Mouse (Mus musculus) mesoderm, embryonic 11.5 days (tissue): ENCODE data around the gene Rpl32.
A peak's percentile ranks its signal among the peaks of the same experiment; 100 is the strongest.

Source experiments
- DNase-seq: peaks from one replicate; pipeline ENCODE4 v3.0.0-alpha.2; 2012; ENCODE audit warnings: low read depth, low spot score

Rpl32 gene

DNA sequence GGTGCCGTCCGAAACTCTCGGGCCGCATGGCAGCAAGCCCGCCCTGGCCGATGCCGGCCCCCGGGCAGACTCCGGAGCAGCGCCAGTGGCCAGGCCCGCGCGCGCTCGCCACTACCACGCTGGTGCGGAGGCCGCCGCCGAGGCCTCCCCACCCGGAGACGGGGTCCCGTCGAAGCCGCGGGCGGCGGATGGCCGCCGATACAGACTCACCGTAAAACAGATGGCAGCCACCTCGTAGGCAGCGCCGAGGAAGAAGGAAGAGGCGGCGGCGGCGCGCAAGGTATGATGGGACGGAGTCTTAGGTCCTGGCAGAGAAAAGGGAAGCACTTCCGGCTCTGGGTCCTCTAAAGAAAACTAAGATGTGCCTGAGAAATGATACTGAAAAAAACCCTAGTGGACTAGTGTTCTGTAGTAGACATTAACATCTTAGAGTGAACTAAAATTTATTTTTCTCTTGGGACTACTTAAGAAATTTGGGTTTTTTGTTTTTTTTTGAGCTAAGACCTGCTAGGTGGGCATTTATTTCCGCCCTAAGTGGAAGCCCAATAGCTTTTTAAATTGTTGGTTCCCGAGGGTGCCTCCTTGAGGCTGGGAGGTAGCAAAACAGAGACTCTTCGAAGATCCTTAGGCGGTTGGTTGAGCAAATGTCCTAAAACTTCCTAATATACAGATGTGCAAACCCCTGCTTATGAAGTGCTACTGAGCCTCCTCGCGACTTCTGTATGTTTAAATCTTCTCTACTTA is at the start of gene Rpl32:
Gene Rpl32 (minus strand): TSS at position 260 of the 744 bp plus-strand sequence.
- peak; percentile 87 for DNase-seq

DNA sequence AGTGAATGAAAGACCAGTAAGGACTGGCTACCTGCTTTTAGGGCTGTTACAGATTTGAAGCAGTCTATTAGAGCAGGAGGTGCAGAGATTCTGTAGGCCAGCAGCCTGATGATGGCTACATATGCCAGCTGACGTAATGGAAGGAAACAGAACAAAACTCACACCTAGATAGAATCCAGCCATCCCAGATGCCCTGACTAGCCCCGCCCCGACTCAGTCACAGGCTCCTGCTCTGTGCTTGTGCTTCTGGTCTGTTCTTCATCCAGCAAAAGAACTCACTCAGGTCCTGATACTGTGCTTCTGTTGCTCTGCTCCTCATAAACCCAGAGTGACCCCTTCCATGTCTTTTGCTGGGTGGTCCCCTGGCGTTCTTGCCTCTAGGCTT is 47.8 kb upstream of the Rpl32 start:
- no peak for DNase-seq

DNA sequence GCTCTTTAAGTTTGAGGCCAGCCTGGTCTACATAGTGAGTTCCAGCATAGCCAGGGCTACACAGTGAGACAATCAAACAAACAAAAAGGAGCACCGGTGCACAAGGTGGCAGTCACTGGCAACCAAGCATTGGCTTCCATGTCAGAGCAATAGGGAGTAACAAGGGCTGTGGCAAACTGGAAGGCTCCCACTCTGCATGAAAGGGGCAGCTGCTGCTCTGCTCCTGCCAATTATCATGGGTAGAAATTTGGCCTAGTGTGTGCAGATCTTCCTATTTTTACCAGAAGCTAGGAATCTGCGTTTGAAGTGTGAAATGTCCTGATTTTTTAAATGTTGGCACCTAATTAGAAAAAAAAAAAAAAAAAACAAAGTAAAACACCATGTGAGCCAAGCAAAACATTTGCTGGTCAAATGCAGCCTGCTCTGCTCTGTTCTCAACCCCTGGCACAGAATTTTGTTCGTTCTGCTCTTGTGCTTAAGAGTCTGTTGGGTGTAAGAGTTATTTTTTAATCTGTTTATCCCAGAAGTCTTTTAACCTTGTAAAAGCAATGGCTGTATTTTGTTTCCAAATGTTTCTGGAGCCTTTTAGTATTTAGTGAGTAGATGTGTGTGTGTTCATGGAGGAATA is 47.3 kb upstream of the Rpl32 start:
- no peak for DNase-seq

DNA sequence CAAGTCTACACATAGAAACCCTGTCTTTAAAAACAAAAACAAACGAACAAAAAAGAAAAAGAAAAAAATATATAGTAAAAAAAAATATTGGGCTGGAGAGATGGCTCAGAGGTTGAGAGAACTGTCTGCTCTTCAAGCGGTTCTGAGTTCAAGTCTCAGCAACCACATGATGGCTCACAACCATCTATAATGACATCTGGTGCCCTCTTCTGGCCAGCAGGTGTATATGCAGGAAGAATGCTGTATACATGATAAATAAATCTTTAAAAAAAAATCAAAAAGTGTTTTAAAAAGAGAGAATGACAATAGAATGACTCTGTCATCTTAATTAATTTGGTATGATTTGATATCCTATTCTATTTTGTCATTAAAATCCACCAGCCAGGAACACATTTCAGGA is 45.9 kb upstream of the Rpl32 start:
- no peak for DNase-seq

DNA sequence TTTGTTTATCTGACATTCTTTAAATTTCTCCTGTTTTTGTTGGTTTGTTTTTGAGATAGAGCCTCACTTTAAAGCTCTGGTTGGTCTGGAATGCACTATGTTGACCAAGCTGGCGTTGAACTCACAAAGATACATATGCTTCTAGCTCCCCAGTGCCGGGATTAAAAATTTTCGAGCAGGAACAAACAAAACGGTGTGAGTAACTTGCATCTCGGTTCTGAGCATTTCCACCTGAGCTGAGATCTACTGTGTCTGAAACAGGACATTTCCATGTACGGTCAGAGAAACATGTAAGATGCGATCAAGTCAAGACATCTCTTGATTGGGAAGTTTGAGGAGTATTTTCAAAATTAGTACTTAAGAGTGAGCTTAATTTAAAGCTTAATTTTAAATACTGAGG is 45.4 kb upstream of the Rpl32 start:
- no peak for DNase-seq

DNA sequence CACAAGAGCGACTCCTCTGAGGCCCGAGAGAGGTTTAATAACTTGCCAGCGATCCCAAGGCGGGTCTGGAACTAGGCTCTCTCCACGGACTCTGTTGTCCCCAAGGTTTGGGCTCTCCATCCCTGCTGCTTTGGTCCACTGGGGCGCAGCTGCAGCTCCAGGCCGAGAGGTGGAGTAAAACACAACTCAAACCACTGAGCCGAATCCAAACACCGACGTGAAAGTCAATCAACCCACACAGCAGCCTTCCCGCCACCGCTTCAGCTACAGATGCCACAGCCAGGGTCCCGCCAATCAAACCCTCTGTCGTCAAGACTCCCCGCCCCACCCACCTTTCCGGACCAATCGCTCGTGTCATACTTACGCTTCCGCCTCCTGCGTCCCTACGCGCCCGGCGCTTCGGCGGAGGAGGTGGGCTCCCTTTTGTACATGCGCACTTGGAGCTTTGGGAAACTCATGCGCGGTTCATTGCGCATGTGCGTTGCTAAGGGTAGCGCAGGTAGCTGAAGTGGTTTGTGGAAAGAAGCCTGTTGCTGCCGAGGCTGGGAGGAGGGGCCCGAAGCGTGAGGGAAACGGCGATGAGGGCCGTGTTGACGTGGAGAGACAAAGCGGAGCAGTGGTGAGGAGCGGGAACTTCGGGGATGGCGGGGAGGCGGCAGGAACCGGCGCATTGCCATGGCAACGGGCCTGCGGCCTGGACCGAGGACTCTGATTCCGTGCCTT is 44.7 kb upstream of the Rpl32 start, which contains the start of the genes Mbd4 and Ift122:
Gene Mbd4 (minus strand): TSS at position 281 of the 723 bp plus-strand sequence.
Gene Ift122 (plus strand): TSS at position 380 of the 723 bp plus-strand sequence.
- DNase-seq = peak; percentile 100

DNA sequence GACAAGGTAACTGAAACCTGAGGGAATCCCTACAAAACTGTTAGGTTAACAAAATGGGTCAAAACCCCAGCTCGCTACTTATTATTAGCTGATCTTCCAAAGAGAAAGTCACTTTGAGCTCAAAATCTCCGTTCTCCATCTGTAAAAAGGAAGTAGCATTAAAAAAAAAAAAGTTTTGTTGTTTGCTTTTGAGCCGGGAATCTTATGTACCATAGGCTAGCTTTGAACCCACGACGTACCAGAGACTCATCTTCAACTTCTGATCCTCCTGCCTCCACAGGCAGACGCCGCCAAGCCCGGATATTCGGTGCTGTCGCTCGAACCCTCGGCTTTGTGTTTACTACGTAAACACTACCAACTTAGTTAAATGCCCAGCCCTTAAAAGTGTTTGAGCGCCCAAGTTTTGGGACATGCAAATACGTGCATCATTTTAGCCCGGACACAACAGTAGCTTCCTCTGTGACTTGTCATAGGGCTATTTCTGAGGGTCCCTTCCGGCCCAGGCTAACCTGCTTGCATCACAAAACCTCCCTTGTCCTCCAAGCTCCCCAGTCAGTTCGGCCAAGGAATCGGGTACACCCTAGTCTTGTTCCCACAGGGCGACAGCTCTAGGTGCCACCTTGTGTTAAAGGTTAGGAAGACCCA is 44.0 kb upstream of the Rpl32 start:
- DNase-seq = no peak

DNA sequence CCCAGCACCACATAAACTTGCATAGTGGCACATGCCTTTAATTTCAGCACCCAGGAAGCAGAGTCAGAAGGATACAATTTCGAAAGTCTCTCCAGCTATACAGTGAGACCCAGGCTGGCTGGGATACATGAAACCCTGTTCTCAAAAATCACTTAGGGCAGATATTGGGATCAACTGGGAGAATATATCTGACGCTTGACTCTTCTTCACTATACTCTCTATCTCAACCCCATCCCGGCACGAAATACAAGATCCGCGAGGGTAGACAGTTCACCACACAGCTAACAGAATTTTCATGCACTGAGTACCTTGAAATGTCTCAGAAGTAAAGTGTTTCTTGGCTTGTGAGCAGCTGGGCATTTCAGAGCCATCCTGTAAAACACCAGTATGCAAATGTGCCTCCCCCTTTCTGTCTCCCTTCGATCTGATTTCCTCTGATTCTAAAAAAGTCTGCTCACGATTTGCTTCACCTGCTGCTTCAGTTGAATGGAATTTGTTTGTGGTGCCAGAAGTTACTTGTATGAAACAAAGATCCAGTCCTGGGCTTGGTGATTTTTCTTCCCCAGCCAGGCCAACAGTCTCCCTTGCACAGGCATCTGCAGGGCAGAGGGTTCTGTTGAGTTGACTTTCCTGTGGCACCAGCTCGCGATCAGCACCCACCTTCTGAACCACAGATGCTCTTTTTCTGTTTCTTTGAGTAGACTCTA is 40.2 kb upstream of the Rpl32 start:
- DNase-seq = no peak

DNA sequence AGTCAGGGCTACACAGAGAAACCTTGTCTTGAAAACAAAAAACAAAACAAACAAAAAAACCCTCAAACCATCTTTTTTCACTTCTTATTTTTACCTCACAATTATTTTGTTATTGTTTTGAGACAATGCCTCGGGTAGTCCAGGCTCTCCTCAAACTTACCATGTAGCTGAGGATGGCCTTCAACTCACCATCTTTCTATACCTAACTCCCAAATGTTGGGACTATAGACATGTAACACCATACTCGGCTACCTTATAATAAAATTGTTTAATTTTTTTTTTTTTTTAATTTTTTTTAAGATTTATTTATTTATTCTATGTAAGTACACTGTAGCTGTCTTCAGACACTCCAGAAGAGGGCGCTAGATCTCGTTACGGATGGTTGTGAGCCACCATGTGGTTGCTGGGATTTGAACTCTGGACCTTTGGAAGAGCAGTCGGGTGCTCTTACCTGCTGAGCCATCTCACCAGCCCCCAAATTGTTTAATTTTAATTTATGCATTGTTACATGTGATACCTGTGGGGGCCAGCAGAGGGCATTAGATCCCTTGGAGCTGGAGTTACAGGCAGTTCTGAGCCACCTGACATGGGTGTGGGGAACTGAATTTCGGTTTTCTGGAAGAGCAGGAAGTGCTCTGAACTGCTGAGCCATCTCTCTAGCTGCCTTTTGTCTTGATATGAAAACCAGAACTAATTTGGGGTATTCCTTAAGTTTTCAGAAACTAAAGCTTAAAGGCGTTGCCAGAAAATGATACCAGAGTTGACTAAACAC is 38.3 kb upstream of the Rpl32 start:
- peak; percentile 51 for DNase-seq

DNA sequence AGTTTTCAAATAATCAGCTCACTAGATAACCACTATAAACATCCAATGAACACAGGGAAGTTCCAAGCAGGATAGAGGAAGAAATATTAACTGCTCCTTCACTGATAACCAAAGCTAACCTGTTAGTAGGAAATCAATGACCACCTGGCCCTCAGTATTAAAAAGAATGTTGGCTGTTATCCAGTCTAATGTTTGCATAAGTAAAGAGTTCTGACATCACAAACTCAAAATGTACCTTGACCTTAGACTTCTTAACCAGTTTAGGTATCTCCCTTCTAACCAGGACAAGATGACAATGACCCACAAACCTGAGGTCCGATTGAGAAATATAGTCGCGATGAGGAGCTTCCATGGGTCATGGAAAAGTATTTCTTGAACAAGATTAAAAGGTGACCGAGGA is 36.5 kb upstream of the Rpl32 start:
- DNase-seq = no peak

DNA sequence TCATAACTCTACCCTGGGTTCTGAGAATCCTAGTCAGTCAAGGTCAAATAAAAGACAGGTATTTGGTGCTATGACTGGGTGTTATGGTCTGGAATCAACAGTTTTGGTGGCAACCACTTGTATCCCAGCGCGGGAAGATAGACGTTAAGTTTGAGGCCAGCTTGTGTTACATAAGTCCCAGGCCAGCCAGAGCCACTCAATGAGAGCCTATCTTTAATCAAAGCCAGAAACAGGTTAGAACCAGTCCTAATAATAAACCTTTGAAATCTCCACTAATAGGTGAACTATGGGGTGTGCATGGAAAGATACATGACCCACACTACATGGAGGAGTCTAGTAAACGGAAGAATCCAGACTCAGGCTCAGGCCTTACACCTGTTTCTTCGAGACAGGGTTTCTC is 30.2 kb upstream of the Rpl32 start:
- DNase-seq = no peak

DNA sequence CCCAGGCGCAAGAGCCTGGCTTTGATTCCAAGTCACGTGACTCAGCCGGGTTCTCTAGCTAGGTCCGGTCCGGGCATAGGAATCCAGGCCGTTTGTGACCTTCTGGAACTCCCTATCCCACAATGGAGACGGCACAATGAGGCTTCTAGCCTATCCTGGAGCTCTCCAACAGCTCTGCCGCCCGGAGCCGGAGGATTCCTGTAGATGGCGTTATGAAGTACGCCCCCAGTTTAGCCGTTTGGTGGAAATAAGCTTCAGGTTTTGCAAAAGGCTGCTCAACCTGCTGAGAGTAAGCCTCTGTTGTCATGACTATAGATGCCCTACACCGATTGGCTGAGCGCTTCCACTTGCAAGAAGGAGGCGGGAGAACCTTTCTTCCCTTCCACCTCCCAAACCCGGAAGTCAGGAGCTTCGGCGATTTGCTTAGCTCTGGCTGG is 29.6 kb upstream of the Rpl32 start, which contains the start of gene Efcab12:
Gene Efcab12 (minus strand): TSS at position 252 of the 437 bp plus-strand sequence.
- peak; percentile 79 for DNase-seq

DNA sequence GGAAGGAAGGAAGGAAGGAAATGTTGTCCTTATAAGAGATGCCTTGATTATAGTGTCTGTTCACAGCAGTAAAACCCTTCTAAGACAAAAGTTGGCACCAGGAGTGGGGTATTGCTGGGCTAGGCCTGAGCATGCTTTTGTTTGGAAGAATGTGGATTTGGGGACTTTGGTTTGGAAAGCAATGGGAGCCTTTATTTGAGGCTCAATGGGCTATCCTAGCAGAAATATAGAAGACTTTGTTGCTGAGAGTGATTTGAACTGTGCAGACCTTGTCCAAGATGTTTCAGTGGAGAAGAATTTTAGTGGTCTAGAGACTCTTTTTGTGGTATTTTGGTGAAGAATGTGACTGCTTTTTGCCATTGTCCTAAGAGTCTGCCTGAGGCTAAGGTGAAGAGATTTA is 25.3 kb upstream of the Rpl32 start:
- DNase-seq = no peak

DNA sequence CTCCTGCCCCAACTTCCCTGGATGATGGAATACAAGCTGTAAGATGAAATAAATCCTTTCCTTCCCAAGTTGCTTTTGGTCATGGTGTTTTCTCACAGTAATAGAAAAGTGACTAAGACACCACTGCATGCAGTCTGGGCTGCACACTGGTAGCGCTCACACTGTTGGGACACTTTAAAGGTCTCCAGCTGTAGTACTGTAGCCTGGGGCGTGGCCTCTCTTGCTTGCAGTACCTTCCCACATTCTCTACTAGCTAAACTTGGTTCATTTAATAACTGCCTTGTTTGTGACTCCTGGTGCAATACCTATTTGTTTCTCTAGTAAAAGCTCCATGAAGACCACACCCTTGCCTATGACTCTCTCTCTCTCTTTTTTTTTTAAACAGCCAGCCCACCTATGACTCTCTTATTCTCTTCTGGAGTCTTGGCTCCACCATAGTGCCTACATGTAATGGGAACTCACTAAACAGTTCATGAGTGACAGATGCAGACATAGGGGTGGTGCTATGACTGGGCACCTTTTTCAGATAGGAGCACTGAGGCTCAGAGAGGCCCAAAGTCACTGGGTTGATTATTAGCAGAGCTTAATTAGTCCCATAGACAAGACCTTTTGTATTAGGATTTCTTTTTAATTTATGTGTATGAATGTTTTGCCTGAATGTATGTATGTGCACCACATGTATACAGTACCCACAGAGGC is 23.8 kb upstream of the Rpl32 start:
- DNase-seq = no peak

DNA sequence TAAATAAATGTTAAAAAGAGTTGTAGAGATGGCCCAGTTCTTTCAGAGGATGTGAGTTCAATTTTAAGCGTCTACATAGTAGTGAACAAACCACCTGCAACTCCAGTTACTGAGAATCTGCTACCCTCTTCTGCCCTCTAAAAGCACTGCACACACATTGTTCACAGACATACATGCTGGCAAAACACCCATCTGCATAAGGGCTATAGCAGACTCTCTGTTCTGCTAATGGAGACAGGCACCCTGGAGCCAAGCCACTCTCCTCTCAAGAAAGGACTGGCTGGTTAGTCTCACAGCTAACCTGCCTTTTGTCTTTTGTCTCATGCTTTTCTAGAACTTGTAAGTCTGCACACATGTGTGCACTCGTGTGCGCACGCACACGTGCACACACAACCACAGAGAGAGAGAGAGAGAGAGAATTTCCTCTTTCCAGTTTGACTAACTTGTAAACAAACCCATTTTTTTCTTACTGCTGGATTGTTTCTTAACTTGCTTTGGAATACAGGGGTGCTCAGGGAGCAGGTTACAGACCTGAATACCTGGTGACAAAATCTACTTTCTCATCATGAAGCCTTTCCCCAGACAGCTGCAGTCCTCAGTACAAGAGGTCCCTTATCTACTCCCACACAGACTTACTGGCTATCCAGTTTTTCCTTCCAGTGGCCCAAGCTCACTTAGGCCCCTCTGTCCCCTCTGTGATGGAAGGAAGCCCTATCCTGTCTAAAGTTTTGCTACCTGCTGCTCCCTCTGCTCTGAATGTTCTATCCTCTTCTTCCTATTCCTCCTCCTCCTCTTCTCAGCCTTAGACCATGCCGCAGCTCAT is 22.4 kb upstream of the Rpl32 start:
- no peak for DNase-seq

DNA sequence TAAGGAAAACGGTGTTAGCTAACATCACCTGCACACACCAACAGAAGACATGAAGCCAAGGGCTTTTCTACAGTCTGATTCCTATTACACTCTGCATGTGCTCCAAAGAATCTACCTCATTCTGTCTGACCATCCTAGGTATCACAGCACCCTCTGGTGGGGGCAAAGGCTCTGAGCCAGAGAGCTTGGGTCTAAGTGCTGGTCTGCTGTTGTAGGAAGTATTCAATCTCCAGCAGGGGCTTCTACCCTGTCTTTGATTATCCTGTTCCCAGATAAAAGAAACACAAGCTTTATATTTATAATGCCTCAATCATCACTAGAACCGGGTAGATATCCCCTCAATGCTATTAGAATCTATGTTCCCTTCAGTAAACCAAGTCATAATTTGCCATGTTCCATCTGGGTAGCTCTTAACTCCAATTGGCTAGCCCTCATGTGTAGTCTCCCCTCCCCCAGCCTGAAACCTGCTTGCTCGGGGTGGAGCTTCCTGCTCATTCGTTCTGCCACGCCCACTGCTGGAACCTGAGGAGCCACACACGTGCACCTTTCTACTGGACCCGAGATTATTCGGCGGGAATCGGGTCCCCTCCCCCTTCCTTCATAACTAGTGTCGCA is 15.4 kb upstream of the Rpl32 start:
- peak; percentile 71 for DNase-seq

DNA sequence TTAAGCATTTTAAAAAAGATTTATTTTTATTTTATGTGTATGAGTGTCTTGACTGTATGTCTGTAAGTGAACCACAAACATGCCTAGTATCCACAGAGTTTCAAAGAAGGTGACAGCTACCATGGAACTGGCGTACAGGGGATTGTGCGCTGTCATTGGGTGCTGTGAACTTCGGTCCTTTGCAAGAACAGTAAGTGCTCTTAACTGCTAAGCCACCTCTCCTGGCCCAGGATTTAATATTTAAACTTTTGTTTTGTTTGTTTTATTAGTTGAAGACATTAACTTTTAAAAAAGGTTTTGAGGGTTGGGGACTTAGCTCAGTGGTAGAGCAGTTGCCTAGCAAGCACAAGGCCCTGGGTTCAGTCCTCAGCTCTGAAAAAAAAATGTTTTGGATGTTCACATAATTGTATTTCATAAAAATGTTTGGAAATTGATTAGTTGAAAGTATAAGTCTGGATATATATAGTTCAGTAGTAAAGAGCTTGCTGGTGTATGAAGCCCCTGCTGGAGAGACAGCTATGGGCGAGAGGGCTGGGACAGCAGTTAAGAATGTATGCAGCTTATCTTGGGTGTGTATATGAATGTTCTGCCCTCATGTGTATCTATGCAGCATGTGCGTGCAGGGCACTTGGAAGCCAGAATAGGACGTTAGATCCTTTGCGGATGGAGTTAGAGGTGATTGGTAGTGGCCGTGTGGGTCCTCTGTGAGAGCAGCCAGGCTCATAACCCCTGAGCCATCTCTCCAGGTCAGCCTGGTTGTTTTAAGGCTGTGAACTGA is 12.9 kb upstream of the Rpl32 start:
- no peak for DNase-seq

DNA sequence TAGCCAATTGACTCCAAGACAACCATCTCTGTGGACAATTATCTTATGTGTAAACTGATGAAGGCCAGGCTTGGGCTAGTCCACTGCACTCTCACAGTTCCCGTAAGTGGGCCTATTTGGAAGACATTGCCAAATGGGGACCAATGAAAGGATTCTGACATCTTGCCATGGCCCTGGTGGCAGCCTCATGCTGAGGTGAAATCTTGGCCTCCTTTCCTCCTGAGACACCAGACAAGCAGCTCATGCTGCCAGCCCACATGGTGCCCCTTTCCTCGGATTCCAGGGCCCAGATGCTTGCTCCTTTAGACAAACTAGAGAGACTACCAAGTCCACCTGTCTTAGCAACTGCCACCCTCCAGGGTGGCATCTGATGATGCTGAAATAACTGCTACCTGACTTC is 9.6 kb upstream of the Rpl32 start:
- no peak for DNase-seq
